Mouse (Mus musculus): ENCODE results near the gene Rxfp2.

GRCm38 (mm10) chr5:150116216-150116905, 97.9 kb downstream of the Rxfp2 start:
- TF ChIP-seq TAL1 (IDR thresholded peaks at IDR 0.05; ENCODE audit: low read length) (no peak), GATA1 (IDR thresholded peaks at IDR 0.05; ENCODE audit: low read length) (no peak)
